Mouse (Mus musculus) neural tube, embryonic 15.5 days (tissue): ENCODE data around the gene 1700074P13Rik. TPM values are rescaled to one million over a fixed set of nuclear protein-coding genes. Genes with fewer than 3 reads are reported as not detected.
"Not testable (repeated sequence)": the region's sequence is repeated elsewhere in the genome, so short reads cannot be mapped to it uniquely, and the experiment has no call there.

ENCODE experiments used
- ATAC-seq: fragments of 200-750 bp; cut with Nextera tagmentation; 2 replicates; pipeline ENCODE4 v1.8.0; 2017; ENCODE audit warnings: mild to moderate bottlenecking, moderate TSS enrichment, moderate library complexity; ENCODE audit not compliant: low FRiP score
- H3K27ac ChIP-seq: fragments of 300-500 bp; sonication (generic); replicated peaks from 2 replicates; pipeline ENCODE4 v1.5.1; 2015; ENCODE audit warnings: mild to moderate bottlenecking, inconsistent platforms
- H3K27me3 ChIP-seq: fragments of 300-500 bp; sonication (generic); replicated peaks from 2 replicates; pipeline ENCODE4 v1.6.1; 2015; ENCODE audit warnings: inconsistent platforms
- H3K36me3 ChIP-seq: fragments of 300-500 bp; sonication (generic); 2 replicates; pipeline ENCODE4 v1.6.1; 2015; ENCODE audit warnings: inconsistent platforms
- H3K4me1 ChIP-seq: fragments of 300-500 bp; sonication (generic); 2 replicates; pipeline ENCODE4 v1.6.1; 2015; ENCODE audit warnings: inconsistent platforms
- H3K4me2 ChIP-seq: fragments of 300-500 bp; sonication (generic); 2 replicates; pipeline ENCODE4 v1.6.1; 2015; ENCODE audit warnings: inconsistent platforms, mild to moderate bottlenecking, moderate library complexity
- H3K4me3 ChIP-seq: fragments of 300-500 bp; sonication (generic); replicated peaks from 2 replicates; pipeline ENCODE4 v1.5.1; 2015; ENCODE audit warnings: mild to moderate bottlenecking, inconsistent platforms
- H3K9ac ChIP-seq: fragments of 300-500 bp; sonication (generic); replicated peaks from 2 replicates; pipeline ENCODE4 v1.6.1; 2015; ENCODE audit warnings: mild to moderate bottlenecking, inconsistent platforms
- H3K9me3 ChIP-seq: fragments of 300-500 bp; sonication (generic); replicated peaks from 2 replicates; pipeline ENCODE4 v1.6.1; 2016; ENCODE audit warnings: inconsistent platforms
- WGBS: fragments of 180-500 bp; shearing (Covaris S2); methylation state at CpG from one replicate; pipeline ENCODE4 v1.1.7; 2015; ENCODE audit warnings: mixed read lengths; 5-methylcytosine and 5-hydroxymethylcytosine counted together
- polyA plus RNA-seq: library from polyadenylated mRNA; unstranded; fragments of >200 nt; fragmentation: Nextera tagmentation; extraction: Ambion mirVana; gene quantifications from 2 replicates; pipeline ENCODE4 v1.2.1, GENCODE M21; 2015

1700074P13Rik gene
- polyA plus RNA-seq = not detected in 2 replicates

DNA sequence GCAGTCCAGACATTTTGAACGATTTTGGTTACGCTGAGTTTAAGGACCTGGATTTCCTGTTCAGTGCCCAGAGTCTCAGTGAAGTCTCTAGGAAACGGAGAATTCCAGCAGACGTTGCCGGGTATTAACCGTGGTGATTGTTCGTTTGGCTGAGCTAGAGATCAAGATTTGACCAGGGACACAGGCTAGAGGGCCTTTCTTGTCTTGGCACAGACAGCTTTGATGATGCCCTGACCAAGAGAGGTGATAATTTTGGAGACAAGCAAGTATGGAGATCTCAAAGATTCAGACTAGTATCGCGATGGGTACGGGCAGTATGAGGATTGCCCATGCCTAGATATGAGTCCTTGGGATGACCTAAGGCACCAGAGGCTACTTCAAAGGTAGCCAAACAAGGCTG lies at the start of gene 1700074P13Rik:
1700074P13Rik (minus strand) TSS at position 101 of the 400 bp plus-strand sequence.
- H3K9me3 ChIP-seq = no peaks in the 10 kb centered on the region
- WGBS = 97% methylated on average over 10 of the region's 10 CpGs
- no peak within 1 kb of the TSS for H3K27ac ChIP-seq
- no peak within 1 kb of the TSS for H3K9ac ChIP-seq
- H3K4me2 ChIP-seq = no peak within 1 kb of the TSS
- H3K4me3 ChIP-seq = no peak within 1 kb of the TSS
- no peaks in the 10 kb centered on the region for H3K4me1 ChIP-seq
- no peaks in the 10 kb centered on the region for H3K27me3 ChIP-seq
- ATAC-seq = no peak
- H3K36me3 ChIP-seq = no peaks in the 10 kb centered on the region

DNA sequence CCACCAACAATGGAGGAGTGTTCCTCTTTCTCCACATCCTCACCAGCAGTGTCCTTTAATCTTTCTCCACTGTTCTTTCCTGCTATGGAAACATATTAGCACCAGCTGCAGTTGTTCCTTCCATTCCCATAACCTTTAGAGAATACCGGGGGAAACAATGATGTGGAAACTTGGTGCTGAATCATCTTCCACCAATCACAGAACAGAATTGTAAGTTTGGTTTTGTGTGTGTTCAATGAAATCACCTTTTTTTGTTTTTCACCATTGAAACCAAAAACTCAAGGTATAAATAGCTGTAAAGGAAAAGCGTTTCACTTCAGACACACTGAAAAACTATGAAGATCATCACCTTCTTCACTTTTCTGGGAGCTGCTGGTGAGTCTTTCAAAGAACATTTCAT lies 24.1 kb upstream of the 1700074P13Rik start, which contains the start of gene 1810009J06Rik:
1810009J06Rik (plus strand) TSS at position 301 of the 400 bp plus-strand sequence.
- H3K27me3 ChIP-seq, H3K9me3 ChIP-seq, ATAC-seq, H3K4me1 ChIP-seq, H3K27ac ChIP-seq, H3K36me3 ChIP-seq, H3K4me2 ChIP-seq, H3K4me3 ChIP-seq, H3K9ac ChIP-seq: not testable (repeated sequence)
- 91% methylated on average over 2 of the region's 2 CpGs for WGBS

DNA sequence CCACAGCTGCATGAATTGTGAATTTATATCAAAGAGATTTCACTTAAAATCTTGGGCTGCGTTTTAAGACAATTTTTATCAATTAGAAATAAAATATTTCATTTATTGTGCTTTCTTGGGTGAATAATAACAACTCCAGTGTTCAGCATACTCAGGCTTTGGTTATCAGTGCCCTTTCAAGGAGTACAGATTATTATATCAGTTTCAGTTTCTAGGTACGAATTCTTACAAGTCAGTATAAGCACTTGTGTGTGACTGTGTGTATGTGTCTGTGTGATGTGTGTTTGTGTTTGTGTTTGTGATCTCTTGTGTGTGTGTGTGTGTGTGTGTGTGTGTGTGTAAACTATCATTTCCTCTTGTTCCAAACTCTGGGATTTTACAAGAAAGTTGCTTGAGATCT lies 13.4 kb upstream of the 1700074P13Rik start:
- 74% methylated on average over 2 of the region's 2 CpGs for WGBS
- ATAC-seq = no peak
- H3K4me2 ChIP-seq = no peak overlapping the region
- no peak overlapping the region for H3K4me3 ChIP-seq
- H3K9ac ChIP-seq = no peak overlapping the region
- no peaks in the 10 kb centered on the region for H3K27me3 ChIP-seq
- no peaks in the 10 kb centered on the region for H3K4me1 ChIP-seq
- H3K27ac ChIP-seq = no peak overlapping the region
- no peaks in the 10 kb centered on the region for H3K9me3 ChIP-seq
- H3K36me3 ChIP-seq = no peaks in the 10 kb centered on the region

DNA sequence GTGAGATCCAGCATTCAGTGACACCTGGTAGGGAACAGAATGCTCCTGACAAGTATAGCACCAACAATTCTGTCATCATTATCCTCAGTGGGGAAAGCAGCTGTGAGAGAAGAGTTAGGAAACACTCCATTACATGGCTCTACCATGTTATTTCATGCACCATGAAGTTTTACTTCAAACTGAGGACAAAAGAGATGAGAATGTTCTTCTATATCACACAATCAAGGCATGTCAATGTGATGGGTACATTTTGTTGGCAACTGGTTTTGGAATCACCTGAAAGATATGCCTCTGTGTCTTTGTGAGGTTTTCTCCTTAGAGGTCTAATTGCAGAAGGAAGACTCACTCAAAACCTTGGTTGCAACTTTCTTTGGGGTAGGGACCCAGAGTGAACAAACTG lies 11.4 kb upstream of the 1700074P13Rik start, which contains the start of gene Gm4744:
Gm4744 (minus strand) TSS at position 101 of the 400 bp plus-strand sequence.
- H3K27me3 ChIP-seq = no peaks in the 10 kb centered on the region
- no peak within 1 kb of the TSS for H3K4me3 ChIP-seq
- H3K4me1 ChIP-seq = no peaks in the 10 kb centered on the region
- H3K9ac ChIP-seq = no peak within 1 kb of the TSS
- no peak for ATAC-seq
- H3K4me2 ChIP-seq = no peak within 1 kb of the TSS
- H3K9me3 ChIP-seq = no peaks in the 10 kb centered on the region
- H3K27ac ChIP-seq = no peak within 1 kb of the TSS
- H3K36me3 ChIP-seq = no peaks in the 10 kb centered on the region

DNA sequence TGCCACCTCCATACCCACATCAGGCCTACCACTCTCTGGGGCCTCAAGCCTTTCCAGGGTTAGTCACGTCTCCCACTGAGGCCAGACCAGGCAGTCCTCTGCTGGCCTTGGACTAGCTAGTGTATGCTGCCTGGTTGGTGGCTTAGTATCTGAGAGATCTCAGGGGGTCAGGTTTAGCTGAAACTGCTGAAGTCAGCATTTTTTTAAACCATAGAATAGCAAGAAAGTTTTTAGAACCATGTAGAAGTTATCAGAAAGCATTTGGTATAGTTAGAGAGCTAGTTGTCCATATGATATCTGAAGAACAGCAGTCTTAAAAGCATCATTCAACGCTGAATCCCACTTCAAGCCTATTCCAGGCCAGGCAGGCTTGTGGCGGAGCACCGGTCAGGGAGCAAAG lies 20.4 kb downstream of the 1700074P13Rik start:
- Histone ChIP-seq H3K9ac (no peak overlapping the region), H3K4me2 (no peak overlapping the region), H3K9me3 (no peaks in the 10 kb centered on the region), H3K4me3 (no peak overlapping the region), H3K27ac (no peak overlapping the region), H3K4me1 (no peaks in the 10 kb centered on the region), H3K36me3 (no peaks in the 10 kb centered on the region), H3K27me3 (no peaks in the 10 kb centered on the region)
- 85% methylated on average over 4 of the region's 4 CpGs for WGBS
- no peak for ATAC-seq

DNA sequence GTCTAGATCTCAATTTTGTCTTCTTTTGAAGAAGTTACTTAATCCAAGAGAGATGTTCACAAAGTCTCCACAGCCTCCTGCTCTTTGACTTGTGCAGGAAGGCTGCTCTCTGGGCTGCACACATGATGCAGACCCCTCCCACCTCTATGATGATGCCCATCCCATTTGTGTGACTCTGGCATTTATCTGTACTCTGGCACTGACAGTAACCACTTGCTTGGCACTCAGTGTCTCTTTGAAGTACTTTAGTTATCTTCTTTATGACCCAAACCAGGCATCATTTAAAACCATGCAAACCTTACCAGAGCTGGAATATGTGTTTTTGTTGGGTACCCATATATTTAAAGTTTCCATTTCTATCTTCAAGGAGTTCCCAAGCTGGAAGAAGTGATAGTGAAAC lies 40.1 kb downstream of the 1700074P13Rik start, which contains the start of gene Prss58:
Prss58 (minus strand) TSS at position 101 of the 400 bp plus-strand sequence.
- no peaks in the 10 kb centered on the region for H3K36me3 ChIP-seq
- no peak within 1 kb of the TSS for H3K4me3 ChIP-seq
- no peaks in the 10 kb centered on the region for H3K4me1 ChIP-seq
- no peaks in the 10 kb centered on the region for H3K9me3 ChIP-seq
- H3K27me3 ChIP-seq = no peaks in the 10 kb centered on the region
- H3K9ac ChIP-seq = no peak within 1 kb of the TSS
- no peak within 1 kb of the TSS for H3K4me2 ChIP-seq
- ATAC-seq = no peak
- H3K27ac ChIP-seq = no peak within 1 kb of the TSS

DNA sequence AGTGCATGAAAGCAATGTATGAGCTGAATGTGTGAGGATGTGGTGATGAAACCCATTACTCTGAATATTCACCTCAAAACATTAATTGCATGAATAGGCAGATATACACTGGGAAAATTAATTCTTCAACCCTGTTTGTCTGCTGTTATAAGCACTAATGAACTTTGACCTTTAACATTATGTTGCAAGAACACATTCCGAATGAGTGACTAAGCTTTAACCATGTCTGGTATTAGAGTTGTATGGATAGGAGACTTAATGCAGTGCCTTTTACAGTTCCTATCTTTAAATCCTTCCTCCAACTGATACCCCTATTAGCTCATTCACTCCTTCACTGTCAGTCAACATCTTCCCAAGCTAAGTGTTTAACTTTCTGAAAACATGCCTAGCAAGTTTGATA lies 45.6 kb downstream of the 1700074P13Rik start:
- Histone ChIP-seq H3K4me2 (no peak overlapping the region), H3K4me1 (no peaks in the 10 kb centered on the region), H3K36me3 (no peaks in the 10 kb centered on the region), H3K9ac (no peak overlapping the region), H3K27ac (no peak overlapping the region), H3K9me3 (no peaks in the 10 kb centered on the region), H3K4me3 (no peak overlapping the region), H3K27me3 (no peaks in the 10 kb centered on the region)
- ATAC-seq = no peak
- 88% methylated on average over 1 of the region's 1 CpGs for WGBS

DNA sequence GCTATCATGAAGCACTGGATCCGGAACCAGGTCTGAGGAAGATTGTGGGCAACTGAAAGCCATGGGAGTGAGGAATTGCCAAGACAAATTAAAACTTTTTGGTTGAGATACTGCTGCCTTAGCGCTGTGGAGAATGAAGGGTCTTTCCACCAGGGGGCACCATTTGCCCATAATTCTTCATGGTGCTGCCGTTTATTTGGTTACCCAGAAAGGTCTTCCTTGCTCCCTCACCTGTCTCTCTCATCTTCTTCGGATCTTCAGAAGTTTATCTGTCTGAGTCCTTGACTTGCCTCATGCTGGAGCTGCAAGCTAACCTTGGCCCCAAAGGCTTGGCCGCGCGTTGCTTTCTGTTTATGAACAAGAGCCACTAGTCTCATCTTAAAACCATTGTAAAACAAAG lies 46.8 kb downstream of the 1700074P13Rik start:
- no peaks in the 10 kb centered on the region for H3K36me3 ChIP-seq
- no peaks in the 10 kb centered on the region for H3K27me3 ChIP-seq
- H3K4me2 ChIP-seq = no peak overlapping the region
- H3K27ac ChIP-seq = no peak overlapping the region
- no peaks in the 10 kb centered on the region for H3K9me3 ChIP-seq
- WGBS = 45% methylated on average over 7 of the region's 7 CpGs
- H3K4me3 ChIP-seq = no peak overlapping the region
- no peak for ATAC-seq
- no peak overlapping the region for H3K9ac ChIP-seq
- H3K4me1 ChIP-seq = no peaks in the 10 kb centered on the region

DNA sequence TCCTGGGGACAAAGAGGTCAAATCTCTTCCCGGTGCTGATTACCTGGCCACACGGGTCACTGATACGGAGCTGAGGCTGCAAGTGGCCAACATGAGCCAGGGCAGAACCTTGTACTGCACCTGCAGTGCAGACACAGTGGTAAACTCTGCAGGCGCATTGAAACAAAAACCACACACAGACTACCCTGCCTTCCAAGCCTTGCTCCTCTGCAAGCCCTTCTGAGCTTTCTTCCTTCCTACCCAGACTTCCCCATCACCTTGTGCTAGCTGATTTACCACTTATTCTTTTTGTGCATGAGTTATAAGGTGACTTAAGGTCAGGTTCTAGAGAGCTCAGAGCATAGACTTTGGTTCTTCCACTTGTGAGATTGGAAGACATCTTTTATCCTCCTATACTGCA lies 48.6 kb downstream of the 1700074P13Rik start:
- H3K9ac ChIP-seq = no peak overlapping the region
- H3K9me3 ChIP-seq = no peaks in the 10 kb centered on the region
- no peak overlapping the region for H3K27ac ChIP-seq
- H3K27me3 ChIP-seq = no peaks in the 10 kb centered on the region
- ATAC-seq = no peak
- no peak overlapping the region for H3K4me2 ChIP-seq
- no peaks in the 10 kb centered on the region for H3K4me1 ChIP-seq
- no peak overlapping the region for H3K4me3 ChIP-seq
- H3K36me3 ChIP-seq = no peaks in the 10 kb centered on the region
- 79% methylated on average over 4 of the region's 4 CpGs for WGBS

DNA sequence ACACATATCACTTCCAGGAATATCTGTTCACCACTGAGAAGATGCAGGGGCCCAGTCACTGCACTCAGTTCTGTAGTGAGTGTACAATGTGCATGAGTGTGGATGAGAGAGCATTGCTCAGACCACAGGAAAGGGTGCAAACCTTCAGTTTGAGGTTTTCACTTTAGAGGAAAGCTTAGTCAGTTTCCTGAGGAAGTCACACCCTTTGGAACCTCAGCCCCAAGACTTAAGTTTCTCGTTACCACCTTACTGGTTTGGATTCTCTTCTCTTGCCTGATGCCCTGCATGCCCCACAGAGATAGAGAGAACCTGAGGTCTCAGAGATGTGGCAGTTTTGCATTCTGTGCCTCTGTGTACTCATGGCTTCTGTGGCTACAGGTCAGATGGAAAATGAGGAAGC lies 49.4 kb downstream of the 1700074P13Rik start:
- 68% methylated on average over 1 of the region's 1 CpGs for WGBS

DNA sequence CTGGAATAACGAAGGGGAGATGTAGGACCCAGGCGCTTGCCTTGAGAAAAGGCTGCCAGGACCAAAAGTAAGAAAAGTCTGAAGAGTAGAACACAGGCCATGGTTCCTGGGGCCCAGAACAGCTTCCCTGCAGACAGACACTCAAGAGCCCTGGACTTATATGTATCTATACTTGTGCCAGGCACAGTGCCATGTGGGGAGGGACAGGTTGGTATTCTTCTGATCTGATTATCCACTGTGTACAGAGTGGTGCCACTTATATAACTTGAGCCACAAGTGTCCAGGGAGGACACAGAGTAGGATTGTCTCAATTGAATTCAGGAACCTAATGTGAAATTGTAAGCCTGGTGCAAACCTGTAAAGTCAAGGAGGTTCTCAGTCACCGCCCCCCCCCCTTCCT lies 53.0 kb downstream of the 1700074P13Rik start, which contains the start of gene Moxd2:
Moxd2 (minus strand) TSS at position 101 of the 400 bp plus-strand sequence.
- no peak within 1 kb of the TSS for H3K4me2 ChIP-seq
- no peaks in the 10 kb centered on the region for H3K9me3 ChIP-seq
- no peak within 1 kb of the TSS for H3K4me3 ChIP-seq
- no peaks in the 10 kb centered on the region for H3K27me3 ChIP-seq
- WGBS = 95% methylated on average over 3 of the region's 3 CpGs
- ATAC-seq = no peak
- no peak within 1 kb of the TSS for H3K9ac ChIP-seq
- H3K4me1 ChIP-seq = no peaks in the 10 kb centered on the region
- no peaks in the 10 kb centered on the region for H3K36me3 ChIP-seq
- H3K27ac ChIP-seq = no peak within 1 kb of the TSS

More for the DNA sequence above, 49.4 kb downstream of the 1700074P13Rik start:
- Histone ChIP-seq H3K4me2 (no peak overlapping the region), H3K27me3 (no peaks in the 10 kb centered on the region), H3K27ac (no peak overlapping the region), H3K36me3 (no peaks in the 10 kb centered on the region), H3K4me1 (no peaks in the 10 kb centered on the region), H3K9me3 (no peaks in the 10 kb centered on the region), H3K9ac (no peak overlapping the region), H3K4me3 (no peak overlapping the region)
- no peak for ATAC-seq
